Mouse (Mus musculus): ENCODE measurements around the gene Pqbp1.

GRCm38 (mm10) chrX:7878007-7878419, 21.1 kb downstream of the Pqbp1 start, which contains the start of gene Pim2:
- peak; percentile 10; the same call in 1 of the 2 replicates for TF ChIP-seq CTCF (IDR thresholded peaks at IDR 0.05)
- no peak for TF ChIP-seq EP300 (IDR thresholded peaks at IDR 0.05)

All from lung, postnatal 0 days (tissue).